Mouse (Mus musculus): ENCODE measurements around the gene Frmd4a. TPM values are rescaled to one million over a fixed set of nuclear protein-coding genes. Genes with fewer than 3 reads are reported as not detected.

Frmd4a gene
- polyA plus RNA-seq, 1 experiment from 2014 or later: 39.5 TPM

GRCm38 (mm10) chr2:4386468-4386867 lies 369.0 kb downstream of the Frmd4a start:
- Histone ChIP-seq H3K4me2 (no peak overlapping the region), H3K9me3 (replicated peaks) (no peaks in the 10 kb centered on the region), H3K4me1 (peaks cover 7% of the 10 kb centered on the region), H3K36me3 (ENCODE audit: poor library complexity, severe bottlenecking) (no peaks in the 10 kb centered on the region), H3K27me3 (no peaks in the 10 kb centered on the region), H3K9ac (no peak overlapping the region), H3K4me3 (no peak overlapping the region), H3K27ac (no peak overlapping the region)
- 0 out of 2 replicates have a peak, but pooled peaks have one; percentile 45 for ATAC-seq
- 11% methylated on average over 6 of the region's 6 CpGs for WGBS

GRCm38 (mm10) chr2:4389330-4389729 lies 371.8 kb downstream of the Frmd4a start:
- Histone ChIP-seq H3K4me1 (peaks cover 7% of the 10 kb centered on the region), H3K4me2 (no peak overlapping the region), H3K9ac (peak overlapping the region; percentile 7; the same call in 1 of the 2 replicates), H3K27ac (no peak overlapping the region), H3K9me3 (replicated peaks) (0 out of 2 replicates have a peak, but pooled peaks cover 3% of the 10 kb centered on the region), H3K27me3 (no peaks in the 10 kb centered on the region), H3K4me3 (no peak overlapping the region), H3K36me3 (ENCODE audit: poor library complexity, severe bottlenecking) (no peaks in the 10 kb centered on the region)
- WGBS: 18% methylated on average over 6 of the region's 6 CpGs
- no peak for ATAC-seq

- Histone ChIP-seq H3K27ac (no peak overlapping the region), H3K4me2 (no peak overlapping the region), H3K9ac (no peak overlapping the region), H3K9me3 (replicated peaks) (0 out of 2 replicates have a peak, but pooled peaks cover 3% of the 10 kb centered on the region), H3K4me3 (no peak overlapping the region), H3K36me3 (ENCODE audit: poor library complexity, severe bottlenecking) (no peaks in the 10 kb centered on the region), H3K27me3 (no peaks in the 10 kb centered on the region; the same call in 1 of the 2 replicates), H3K4me1 (peaks cover 7% of the 10 kb centered on the region)
- 90% methylated on average over 4 of the region's 4 CpGs for WGBS
- ATAC-seq: no peak
Measured at GRCm38 (mm10) chr2:4391091-4391490, 373.6 kb downstream of the Frmd4a start.

GRCm38 (mm10) chr2:4391678-4392085 lies 374.2 kb downstream of the Frmd4a start:
- Histone ChIP-seq H3K36me3 (ENCODE audit: poor library complexity, severe bottlenecking) (no peaks in the 10 kb centered on the region), H3K9ac (no peak overlapping the region), H3K27ac (no peak overlapping the region), H3K9me3 (replicated peaks) (0 out of 2 replicates have a peak, but pooled peaks cover 3% of the 10 kb centered on the region), H3K4me3 (no peak overlapping the region), H3K27me3 (no peaks in the 10 kb centered on the region; the same call in 1 of the 2 replicates), H3K4me2 (no peak overlapping the region), H3K4me1 (peaks cover 4% of the 10 kb centered on the region; the same call in 1 of the 2 replicates)
- 53% methylated on average over 7 of the region's 7 CpGs for WGBS
- no peak for ATAC-seq

GRCm38 (mm10) chr2:4393046-4393445 lies 375.5 kb downstream of the Frmd4a start:
- H3K27me3 ChIP-seq: no peaks in the 10 kb centered on the region; the same call in 1 of the 2 replicates
- no peak overlapping the region for H3K27ac ChIP-seq
- no peak overlapping the region for H3K9ac ChIP-seq
- H3K4me3 ChIP-seq: no peak overlapping the region
- WGBS: 89% methylated on average over 4 of the region's 4 CpGs
- no peaks in the 10 kb centered on the region for H3K36me3 ChIP-seq (ENCODE audit: poor library complexity, severe bottlenecking)
- ATAC-seq: no peak
- H3K4me1 ChIP-seq: peaks cover 4% of the 10 kb centered on the region; the same call in 1 of the 2 replicates
- H3K9me3 ChIP-seq (replicated peaks): 0 out of 2 replicates have a peak, but pooled peaks cover 3% of the 10 kb centered on the region
- H3K4me2 ChIP-seq: no peak overlapping the region

- Histone ChIP-seq H3K36me3 (ENCODE audit: poor library complexity, severe bottlenecking) (no peaks in the 10 kb centered on the region), H3K27ac (no peak overlapping the region), H3K4me3 (no peak overlapping the region), H3K27me3 (no peaks in the 10 kb centered on the region; the same call in 1 of the 2 replicates), H3K4me1 (no peaks in the 10 kb centered on the region; the same call in 1 of the 2 replicates), H3K9ac (no peak overlapping the region), H3K4me2 (no peak overlapping the region), H3K9me3 (replicated peaks) (0 out of 2 replicates have a peak, but pooled peaks cover 3% of the 10 kb centered on the region)
- no peak for ATAC-seq
- 88% methylated on average over 7 of the region's 7 CpGs for WGBS
Measured at GRCm38 (mm10) chr2:4394641-4395040, 377.1 kb downstream of the Frmd4a start.

- H3K9ac ChIP-seq: no peak overlapping the region
- 50% methylated on average over 1 of the region's 1 CpGs for WGBS
Measured at GRCm38 (mm10) chr2:4399721-4400120, 382.2 kb downstream of the Frmd4a start.

GRCm38 (mm10) chr2:4400771-4401596 lies 383.5 kb downstream of the Frmd4a start:
- peak overlapping the region; percentile 67 for H3K4me3 ChIP-seq
- ATAC-seq: peak; percentile 84
- H3K9ac ChIP-seq: peak overlapping the region; percentile 93
- under 1% methylated on average over 55 of the region's 74 CpGs for WGBS
- no peaks in the 10 kb centered on the region for H3K9me3 ChIP-seq (replicated peaks)
- peak overlapping the region; percentile 97 for H3K27ac ChIP-seq
- peaks cover 50% of the 10 kb centered on the region for H3K4me1 ChIP-seq
- no peaks in the 10 kb centered on the region; the same call in 1 of the 2 replicates for H3K27me3 ChIP-seq
- no peaks in the 10 kb centered on the region for H3K36me3 ChIP-seq (ENCODE audit: poor library complexity, severe bottlenecking)
- peak overlapping the region; percentile 66 for H3K4me2 ChIP-seq

More at GRCm38 (mm10) chr2:4399721-4400120, 382.2 kb downstream of the Frmd4a start:
- Histone ChIP-seq H3K4me1 (peaks cover 39% of the 10 kb centered on the region), H3K9me3 (replicated peaks) (no peaks in the 10 kb centered on the region), H3K4me2 (no peak overlapping the region), H3K27me3 (no peaks in the 10 kb centered on the region; the same call in 1 of the 2 replicates), H3K27ac (0 out of 2 replicates have a peak overlapping the region, but pooled peaks have one; percentile 97), H3K4me3 (no peak overlapping the region), H3K36me3 (ENCODE audit: poor library complexity, severe bottlenecking) (no peaks in the 10 kb centered on the region)
- no peak for ATAC-seq

- under 1% methylated on average over 28 of the region's 28 CpGs for WGBS
- Histone ChIP-seq H3K27me3 (no peaks in the 10 kb centered on the region), H3K9ac (peak overlapping the region; percentile 93), H3K4me3 (peak overlapping the region; percentile 67), H3K4me1 (peaks cover 59% of the 10 kb centered on the region), H3K4me2 (peak overlapping the region; percentile 66), H3K27ac (peak overlapping the region; percentile 97), H3K36me3 (ENCODE audit: poor library complexity, severe bottlenecking) (no peaks in the 10 kb centered on the region), H3K9me3 (replicated peaks) (no peaks in the 10 kb centered on the region)
- peak; percentile 74 for ATAC-seq
Measured at GRCm38 (mm10) chr2:4401597-4402581, 384.4 kb downstream of the Frmd4a start.

- Histone ChIP-seq H3K4me2 (peak overlapping the region; percentile 14; the same call in 1 of the 2 replicates), H3K36me3 (ENCODE audit: poor library complexity, severe bottlenecking) (no peaks in the 10 kb centered on the region), H3K4me3 (no peak overlapping the region), H3K9ac (no peak overlapping the region), H3K9me3 (replicated peaks) (no peaks in the 10 kb centered on the region), H3K27ac (peak overlapping the region; percentile 26), H3K4me1 (peaks cover 79% of the 10 kb centered on the region), H3K27me3 (no peaks in the 10 kb centered on the region)
- peak; percentile 17; the same call in 1 of the 2 replicates for ATAC-seq
- 45% methylated on average over 5 of the region's 5 CpGs for WGBS
Measured at GRCm38 (mm10) chr2:4406977-4407376, 389.5 kb downstream of the Frmd4a start.

GRCm38 (mm10) chr2:4409810-4410433 lies 392.4 kb downstream of the Frmd4a start:
- 63% methylated on average over 8 of the region's 8 CpGs for WGBS
- Histone ChIP-seq H3K27me3 (no peaks in the 10 kb centered on the region), H3K4me1 (peaks cover 68% of the 10 kb centered on the region), H3K9ac (no peak overlapping the region), H3K4me2 (no peak overlapping the region), H3K4me3 (no peak overlapping the region), H3K36me3 (ENCODE audit: poor library complexity, severe bottlenecking) (no peaks in the 10 kb centered on the region), H3K27ac (no peak overlapping the region), H3K9me3 (replicated peaks) (no peaks in the 10 kb centered on the region)
- no peak for ATAC-seq

Measured in forebrain, embryonic 13.5 days (tissue).